Mouse (Mus musculus) embryonic facial prominence, embryonic 11.5 days (tissue): ENCODE results near the gene Stat5b. TPM values are rescaled to one million over a fixed set of nuclear protein-coding genes. Genes with fewer than 3 reads are reported as not detected.

Experiments
- ATAC-seq: fragments of 200-750 bp; cut with Nextera tagmentation; replicated peaks from 2 replicates; pipeline ENCODE4 v1.8.0; 2017; ENCODE audit warnings: low read depth; ENCODE audit not compliant: insufficient number of reproducible peaks, low FRiP score, low TSS enrichment
- DNase-seq: peaks from one replicate; pipeline ENCODE4 v3.0.0-alpha.2; 2015; ENCODE audit warnings: low spot score
- H3K27ac ChIP-seq: fragments of 300-500 bp; sonication (generic); replicated peaks from 2 replicates; pipeline ENCODE4 v1.5.1; 2014; ENCODE audit warnings: mild to moderate bottlenecking, low read depth, low read length, control low read depth
- H3K27me3 ChIP-seq: fragments of 300-500 bp; sonication (generic); 2 replicates; pipeline ENCODE4 v1.6.1; 2014; ENCODE audit warnings: mild to moderate bottlenecking, low read length, moderate library complexity, mixed read lengths; ENCODE audit not compliant: control insufficient read depth, insufficient read depth
- H3K36me3 ChIP-seq: fragments of 300-500 bp; sonication (generic); replicated peaks from 2 replicates; pipeline ENCODE4 v1.6.1; 2014; ENCODE audit warnings: low read depth, mild to moderate bottlenecking, low read length, moderate library complexity, mixed read lengths; ENCODE audit not compliant: control insufficient read depth, insufficient read depth
- H3K4me1 ChIP-seq: fragments of 300-500 bp; sonication (generic); 2 replicates; pipeline ENCODE4 v1.6.1; 2014; ENCODE audit warnings: low read length, mixed read lengths; ENCODE audit not compliant: control insufficient read depth, insufficient read depth
- H3K4me2 ChIP-seq: fragments of 300-500 bp; sonication (generic); 2 replicates; pipeline ENCODE4 v1.6.1; 2014; ENCODE audit warnings: low read depth, mild to moderate bottlenecking, control low read depth, low read length, moderate library complexity
- H3K4me3 ChIP-seq: fragments of 300-500 bp; sonication (generic); 2 replicates; pipeline ENCODE4 v1.5.1; 2014; ENCODE audit warnings: low read depth, low read length, control low read depth
- H3K9ac ChIP-seq: fragments of 300-500 bp; sonication (generic); replicated peaks from 2 replicates; pipeline ENCODE4 v1.6.1; 2014; ENCODE audit warnings: mild to moderate bottlenecking, control low read depth, low read length
- H3K9me3 ChIP-seq: fragments of 300-500 bp; sonication (generic); replicated peaks from 2 replicates; pipeline ENCODE4 v1.6.1; 2016; ENCODE audit warnings: mild to moderate bottlenecking, low read length, inconsistent platforms, mixed read lengths; ENCODE audit not compliant: control insufficient read depth
- WGBS: fragments of 180-500 bp; shearing (Covaris S2); extraction: QIAGEN DNeasy Blood & Tissue Kit; methylation state at CpG from one replicate; pipeline ENCODE4 v1.1.7; 2014; 5-methylcytosine and 5-hydroxymethylcytosine counted together
- polyA plus RNA-seq: library from polyadenylated mRNA; unstranded; fragments of >200 nt; fragmentation: Nextera tagmentation; extraction: Ambion mirVana; gene quantifications from 2 replicates; pipeline ENCODE4 v1.2.1, GENCODE M21; 2014

Gene Stat5b
- polyA plus RNA-seq, 1 experiment from 2014 or later = 17.9 TPM

DNA sequence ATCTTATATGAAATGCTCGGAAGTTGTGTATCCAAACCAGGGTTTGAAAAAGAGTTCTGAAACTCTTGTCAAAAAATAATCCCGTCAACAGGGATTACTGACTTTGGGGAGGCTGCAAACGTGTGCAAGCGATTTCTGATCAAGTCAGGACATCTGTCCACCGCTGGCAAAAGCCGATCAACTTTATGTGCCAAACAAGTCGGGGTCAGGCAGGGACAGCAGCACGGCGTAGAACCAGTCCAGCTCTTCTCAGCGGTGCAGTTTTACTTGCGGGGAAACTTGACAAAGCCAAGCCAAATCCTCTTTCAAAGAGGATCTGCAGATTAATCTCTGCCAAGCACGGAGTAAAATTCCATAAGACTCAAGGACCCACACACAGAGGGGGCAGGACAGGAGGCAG, 20.8 kb downstream of the Stat5b start:
- Histone ChIP-seq H3K27me3 (no peaks in the 10 kb centered on the region), H3K4me3 (no peak overlapping the region), H3K27ac (no peak overlapping the region), H3K36me3 (no peaks in the 10 kb centered on the region), H3K4me2 (no peak overlapping the region), H3K9me3 (no peaks in the 10 kb centered on the region), H3K9ac (no peak overlapping the region), H3K4me1 (no peaks in the 10 kb centered on the region)
- DNase-seq (no peak), ATAC-seq (no peak)
- 79% methylated on average over 12 of the region's 12 CpGs for WGBS

DNA sequence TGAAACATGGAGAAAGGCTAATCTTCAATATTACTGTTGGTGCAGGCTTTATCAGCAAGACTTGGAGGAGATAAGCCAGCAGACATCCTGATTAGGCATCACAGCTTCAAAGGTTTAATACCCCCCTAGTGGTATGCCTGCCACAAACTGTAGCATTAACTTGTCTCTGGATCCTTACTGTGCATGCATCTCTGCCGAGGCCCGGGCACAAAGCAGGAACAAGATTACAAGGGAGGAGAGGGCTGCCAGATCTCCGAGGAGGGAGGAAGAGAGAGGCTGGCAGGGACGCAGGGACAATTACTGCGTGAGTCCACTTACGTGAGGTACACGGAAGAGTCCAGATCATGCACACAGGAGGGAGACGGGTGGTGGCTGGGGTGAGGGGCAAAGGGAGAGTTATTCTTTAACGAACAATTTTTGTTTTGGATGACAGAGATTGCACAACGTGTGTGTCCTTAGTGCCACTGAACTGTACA, 21.8 kb downstream of the Stat5b start:
- Histone ChIP-seq H3K27ac (no peak overlapping the region), H3K9ac (no peak overlapping the region), H3K4me3 (no peak overlapping the region), H3K27me3 (no peaks in the 10 kb centered on the region), H3K4me1 (no peaks in the 10 kb centered on the region), H3K4me2 (no peak overlapping the region), H3K36me3 (no peaks in the 10 kb centered on the region), H3K9me3 (no peaks in the 10 kb centered on the region)
- DNase-seq (no peak), ATAC-seq (no peak)
- WGBS = 66% methylated on average over 10 of the region's 10 CpGs

DNA sequence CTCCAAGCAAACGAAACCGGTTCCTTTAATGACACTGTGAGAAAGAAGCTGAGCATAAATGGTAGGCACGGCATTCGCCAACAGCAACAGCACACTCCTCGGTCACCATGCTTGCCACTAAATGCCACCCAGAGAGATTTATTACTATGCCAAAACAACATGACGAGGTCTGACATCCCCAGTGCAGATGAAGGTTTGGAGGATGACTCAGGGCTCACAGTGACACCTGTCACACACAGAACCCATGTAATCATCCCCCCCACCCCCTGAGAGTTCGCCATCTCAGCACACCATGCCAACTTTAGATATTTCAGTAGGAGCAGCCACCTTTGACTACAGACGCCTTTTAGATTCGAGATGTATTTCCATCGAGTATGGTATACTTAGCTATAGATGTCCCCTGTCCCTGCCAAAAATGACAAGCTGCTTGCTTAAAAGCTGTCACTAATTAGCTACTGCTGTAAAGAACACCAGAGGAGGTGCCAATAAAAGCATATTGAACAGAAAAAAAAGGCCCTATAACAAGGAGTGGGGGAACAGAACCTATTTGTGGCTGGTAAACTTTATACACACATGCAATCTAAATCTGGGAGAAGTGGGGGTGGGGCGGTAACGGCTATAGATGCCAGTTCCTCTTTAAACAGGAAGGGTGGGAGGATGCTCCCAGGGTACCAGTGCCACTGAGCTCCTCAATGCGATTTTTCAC, 24.2 kb downstream of the Stat5b start:
- Histone ChIP-seq H3K9me3 (no peaks in the 10 kb centered on the region), H3K36me3 (no peaks in the 10 kb centered on the region), H3K27ac (no peak overlapping the region), H3K4me1 (no peaks in the 10 kb centered on the region; the same call in 1 of the 2 replicates), H3K4me2 (no peak overlapping the region), H3K27me3 (no peaks in the 10 kb centered on the region), H3K9ac (no peak overlapping the region), H3K4me3 (no peak overlapping the region)
- ATAC-seq (no peak), DNase-seq (no peak)
- 87% methylated on average over 13 of the region's 13 CpGs for WGBS

DNA sequence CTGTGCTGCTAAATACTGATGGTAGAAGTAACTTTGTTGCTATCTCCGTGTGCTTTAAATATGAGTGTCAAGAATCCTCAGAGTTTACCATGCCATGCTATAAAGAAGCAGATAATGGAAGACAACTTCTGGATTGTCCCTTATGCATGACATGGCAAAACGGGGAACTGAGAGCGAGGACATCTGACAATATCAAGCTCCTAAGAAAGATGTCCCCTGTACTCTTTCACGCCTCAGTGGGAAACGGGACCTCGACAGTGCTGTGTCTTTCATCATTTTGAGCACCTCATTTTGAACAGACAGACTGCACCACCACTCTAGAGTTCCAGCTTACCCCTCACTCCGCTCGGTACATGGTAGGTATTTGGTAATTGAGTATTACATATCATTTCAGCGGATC, 25.1 kb downstream of the Stat5b start:
- no peak overlapping the region for H3K9ac ChIP-seq
- ATAC-seq = no peak
- H3K4me1 ChIP-seq = no peaks in the 10 kb centered on the region; the same call in 1 of the 2 replicates
- no peak overlapping the region for H3K4me2 ChIP-seq
- H3K36me3 ChIP-seq = no peaks in the 10 kb centered on the region
- no peaks in the 10 kb centered on the region for H3K9me3 ChIP-seq
- DNase-seq = no peak
- H3K4me3 ChIP-seq = no peak overlapping the region
- WGBS = 91% methylated on average over 9 of the region's 9 CpGs
- no peaks in the 10 kb centered on the region for H3K27me3 ChIP-seq
- H3K27ac ChIP-seq = no peak overlapping the region

DNA sequence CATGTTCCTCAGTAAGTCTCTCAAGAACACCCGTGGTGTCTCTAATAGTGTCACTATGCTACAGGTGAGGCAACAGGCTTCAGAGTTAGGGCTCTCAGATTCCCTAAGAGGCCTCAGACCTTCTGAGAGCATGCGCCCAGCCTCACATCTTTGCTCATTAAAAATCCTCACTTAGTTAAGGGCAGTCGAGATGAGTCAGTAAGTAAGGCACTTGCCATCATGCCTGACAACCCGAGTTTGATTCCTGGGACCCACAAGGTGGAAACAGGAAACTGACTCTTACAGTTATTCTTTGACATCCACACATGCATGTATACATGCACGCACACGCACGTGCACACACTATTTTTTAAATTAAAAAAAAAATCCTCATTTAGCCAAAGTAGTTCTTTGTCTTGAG, 26.0 kb downstream of the Stat5b start:
- no peak overlapping the region for H3K4me3 ChIP-seq
- no peaks in the 10 kb centered on the region; the same call in 1 of the 2 replicates for H3K4me1 ChIP-seq
- no peaks in the 10 kb centered on the region for H3K9me3 ChIP-seq
- H3K4me2 ChIP-seq = no peak overlapping the region
- ATAC-seq = no peak
- 84% methylated on average over 7 of the region's 7 CpGs for WGBS
- H3K27me3 ChIP-seq = no peaks in the 10 kb centered on the region
- H3K36me3 ChIP-seq = no peaks in the 10 kb centered on the region
- no peak overlapping the region for H3K9ac ChIP-seq
- no peak overlapping the region for H3K27ac ChIP-seq
- DNase-seq = no peak

DNA sequence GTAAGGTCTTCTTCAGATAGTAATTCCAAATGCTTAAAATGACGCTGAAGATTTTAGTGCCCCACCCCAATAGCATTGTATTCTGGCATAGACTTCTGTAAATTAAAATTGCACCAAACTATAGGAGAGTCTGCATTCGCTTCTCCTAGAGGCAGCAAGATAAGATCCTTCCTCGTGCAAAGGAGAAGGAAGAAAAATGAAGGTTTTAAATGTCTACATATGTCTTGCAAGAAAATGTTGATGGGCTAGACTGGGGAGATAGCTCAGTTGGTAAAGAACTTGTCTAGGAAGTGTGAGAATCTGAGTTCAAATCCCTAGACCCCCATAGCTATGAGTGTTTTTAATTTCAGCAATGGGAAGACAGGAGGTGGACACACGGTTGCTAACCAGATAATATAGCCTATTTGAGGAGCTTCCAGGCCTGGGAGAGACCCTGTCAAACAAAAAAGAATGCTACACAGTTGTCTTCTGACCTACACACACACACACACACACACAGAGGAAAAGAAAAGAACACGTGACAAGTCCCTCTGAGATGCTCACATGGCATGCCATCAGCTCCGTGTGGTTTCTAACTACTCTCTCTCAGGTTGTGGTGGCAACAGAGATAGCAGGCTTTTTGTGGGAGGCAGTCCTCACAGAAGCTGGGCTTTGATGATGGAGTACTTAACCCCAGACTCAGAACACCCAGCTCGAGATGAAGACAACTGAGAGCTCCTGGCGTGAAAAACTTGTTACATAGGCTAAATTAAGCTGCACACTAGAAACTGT, 26.8 kb downstream of the Stat5b start:
- Histone ChIP-seq H3K9me3 (no peaks in the 10 kb centered on the region), H3K36me3 (no peaks in the 10 kb centered on the region), H3K4me2 (no peak overlapping the region), H3K9ac (no peak overlapping the region), H3K4me3 (no peak overlapping the region), H3K27ac (no peak overlapping the region), H3K4me1 (no peaks in the 10 kb centered on the region; the same call in 1 of the 2 replicates), H3K27me3 (no peaks in the 10 kb centered on the region)
- ATAC-seq (no peak), DNase-seq (no peak)
- 78% methylated on average over 8 of the region's 8 CpGs for WGBS

DNA sequence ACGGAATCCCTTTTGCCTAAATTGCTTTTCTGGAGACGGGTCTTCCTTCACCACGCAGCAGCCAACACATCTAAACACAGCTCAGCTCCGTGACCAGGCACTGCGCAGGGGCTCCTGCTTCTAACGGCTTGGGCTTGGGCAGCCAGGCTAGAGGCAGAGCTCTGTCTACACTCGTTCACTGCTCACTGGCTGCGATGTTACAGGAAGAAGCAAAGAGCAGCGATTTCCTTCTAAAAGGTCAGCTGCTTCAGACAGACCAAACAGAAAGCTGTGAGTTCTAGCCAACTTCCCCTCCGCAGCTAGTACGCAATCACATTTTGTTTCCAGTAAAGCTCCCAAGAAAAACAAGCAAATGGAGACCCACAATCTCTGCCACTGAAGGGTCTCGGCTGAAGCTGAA, 28.2 kb downstream of the Stat5b start:
- Histone ChIP-seq H3K27me3 (no peaks in the 10 kb centered on the region), H3K9me3 (no peaks in the 10 kb centered on the region), H3K4me2 (no peak overlapping the region), H3K36me3 (no peaks in the 10 kb centered on the region), H3K4me3 (no peak overlapping the region), H3K4me1 (no peaks in the 10 kb centered on the region; the same call in 1 of the 2 replicates), H3K9ac (0 out of 2 replicates have a peak overlapping the region, but pooled peaks have one; percentile 9), H3K27ac (no peak overlapping the region)
- ATAC-seq (no peak), DNase-seq (no peak)
- WGBS = 72% methylated on average over 12 of the region's 12 CpGs

DNA sequence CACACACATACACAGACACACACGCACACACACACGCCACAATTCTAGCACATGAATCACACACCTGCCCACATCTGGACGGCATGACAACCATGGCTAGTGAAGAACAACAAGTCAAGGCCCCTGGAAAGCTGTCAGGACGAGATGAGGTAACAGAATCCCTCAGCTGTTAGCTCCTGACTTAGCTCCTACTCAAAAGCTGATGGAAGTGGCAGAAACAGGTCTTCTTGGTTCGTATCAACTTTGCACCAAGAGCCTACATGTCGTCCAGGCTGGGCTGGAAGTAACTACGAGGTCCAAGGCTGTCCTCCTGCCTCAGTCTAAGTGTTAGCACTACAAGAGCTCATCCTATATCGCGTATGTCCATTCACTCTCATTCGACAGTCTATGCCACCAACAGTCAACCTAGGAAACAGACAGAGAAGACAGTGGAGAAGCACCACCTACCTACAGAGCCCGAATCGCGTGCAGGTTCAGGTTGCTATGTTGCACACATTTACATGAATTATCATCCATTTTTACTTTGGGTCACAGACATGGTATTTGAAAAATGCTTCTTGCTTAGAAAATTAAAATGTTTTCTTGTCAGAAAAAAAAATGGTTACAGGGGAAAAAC, 28.8 kb downstream of the Stat5b start:
- ATAC-seq (no peak), DNase-seq (no peak)
- no peak overlapping the region for H3K4me3 ChIP-seq
- H3K27me3 ChIP-seq = no peaks in the 10 kb centered on the region
- H3K27ac ChIP-seq = no peak overlapping the region
- WGBS = 89% methylated on average over 13 of the region's 13 CpGs
- H3K9ac ChIP-seq = no peak overlapping the region
- no peaks in the 10 kb centered on the region for H3K36me3 ChIP-seq
- H3K4me2 ChIP-seq = no peak overlapping the region
- H3K9me3 ChIP-seq = no peaks in the 10 kb centered on the region
- H3K4me1 ChIP-seq = no peaks in the 10 kb centered on the region; the same call in 1 of the 2 replicates
